ENCODE assay signal across 8 mouse cellular contexts in genomic region chr19:59345658-59346283, GRCm38 (mm10). TPM values are rescaled to one million over a fixed set of nuclear protein-coding genes. Genes with fewer than 3 reads are reported as not detected.
A peak's percentile ranks its signal among the peaks of the same experiment; 100 is the strongest.
DNase-seq lines count a peak whose midpoint lies in the region; ATAC-seq and TF ChIP-seq lines count a peak whose summit lies in the region.

Gene Pdzd8, minus strand, starts transcription at chr19:59345780.

- peak within 1 kb of the TSS; percentile 85 for H3K4me3 ChIP-seq in forebrain, embryonic 11.5 days (ENCODE audit: low read depth, low read length)
- H3K4me3 ChIP-seq in heart, embryonic 16.5 days (ENCODE audit: low read length): peak within 1 kb of the TSS; percentile 97
- peak within 1 kb of the TSS; percentile 70 to 93 for H3K4me3 ChIP-seq in liver, embryonic 14.5 days (ENCODE audit: insufficient read depth in 1 of 2, low read depth in 2 of 2, low read length in 2 of 2)
- H3K4me3 ChIP-seq in stomach, embryonic 15.5 days (replicated peaks): peak within 1 kb of the TSS; percentile 79

- H3K9me3 ChIP-seq in forebrain, embryonic 11.5 days (ENCODE audit: control insufficient read depth, low read length): no peaks in the 10 kb centered on the region
- H3K9me3 ChIP-seq in heart, embryonic 16.5 days (replicated peaks; ENCODE audit: control insufficient read depth, low read length): no peaks in the 10 kb centered on the region
- H3K9me3 ChIP-seq in liver, embryonic 14.5 days (ENCODE audit: control insufficient read depth, low read length): no peaks in the 10 kb centered on the region
- no peaks in the 10 kb centered on the region for H3K9me3 ChIP-seq in stomach, embryonic 15.5 days

- H3K36me3 ChIP-seq in forebrain, embryonic 11.5 days (ENCODE audit: control insufficient read depth, insufficient read depth, low read length): no peaks in the 10 kb centered on the region
- no peaks in the 10 kb centered on the region for H3K36me3 ChIP-seq in heart, embryonic 16.5 days (ENCODE audit: control insufficient read depth, insufficient read depth)
- no peaks in the 10 kb centered on the region for H3K36me3 ChIP-seq in liver, embryonic 14.5 days (replicated peaks; ENCODE audit: control insufficient read depth, insufficient read depth, low read depth)
- H3K36me3 ChIP-seq in stomach, embryonic 15.5 days: no peaks in the 10 kb centered on the region

- peak within 1 kb of the TSS; percentile 99 for H3K4me2 ChIP-seq in forebrain, embryonic 11.5 days (ENCODE audit: low read depth, low read length, severe bottlenecking)
- H3K4me2 ChIP-seq in heart, embryonic 16.5 days (ENCODE audit: low read depth, low read length): peak within 1 kb of the TSS; percentile 85
- H3K4me2 ChIP-seq in liver, embryonic 14.5 days (ENCODE audit: low read depth): peak within 1 kb of the TSS; percentile 81
- peak within 1 kb of the TSS; percentile 86 for H3K4me2 ChIP-seq in stomach, embryonic 15.5 days

- H3K9ac ChIP-seq in forebrain, embryonic 11.5 days (ENCODE audit: low read length): peak within 1 kb of the TSS; percentile 92
- H3K9ac ChIP-seq in heart, embryonic 16.5 days (ENCODE audit: low read length): peak within 1 kb of the TSS; percentile 85
- peak within 1 kb of the TSS; percentile 96 for H3K9ac ChIP-seq in liver, embryonic 14.5 days (replicated peaks)
- H3K9ac ChIP-seq in stomach, embryonic 15.5 days: peak within 1 kb of the TSS; percentile 78

- no peak for TF ChIP-seq EP300 in liver, embryonic 14.5 days (IDR thresholded peaks at IDR 0.05; ENCODE audit: low read depth)

- peak; percentile 95 for ATAC-seq in forebrain, embryonic 11.5 days (replicated peaks; ENCODE audit: low FRiP score)
- ATAC-seq in heart, embryonic 16.5 days (replicated peaks; ENCODE audit: extremely low read depth, insufficient read depth, low FRiP score): peak; percentile 94
- ATAC-seq in liver, embryonic 14.5 days (ENCODE audit: insufficient read depth): peak; percentile 95
- peak; percentile 95 for ATAC-seq in stomach, embryonic 15.5 days (ENCODE audit: insufficient read depth, low FRiP score, low read depth)

- H3K27ac ChIP-seq in forebrain, embryonic 11.5 days (ENCODE audit: low read depth, low read length): peak within 1 kb of the TSS; percentile 84
- H3K27ac ChIP-seq in heart, embryonic 16.5 days (ENCODE audit: low read length): peak within 1 kb of the TSS; percentile 92
- peak within 1 kb of the TSS; percentile 65 for H3K27ac ChIP-seq in liver, embryonic 14.5 days
- H3K27ac ChIP-seq in stomach, embryonic 15.5 days: peak within 1 kb of the TSS; percentile 92

- peaks cover 6% of the 10 kb centered on the region; the same call in 1 of the 2 replicates for H3K4me1 ChIP-seq in forebrain, embryonic 11.5 days (replicated peaks; ENCODE audit: control insufficient read depth, insufficient read depth, low read length)
- H3K4me1 ChIP-seq in heart, embryonic 16.5 days (ENCODE audit: control insufficient read depth, insufficient read depth, low read length): peaks cover 25% of the 10 kb centered on the region
- H3K4me1 ChIP-seq in liver, embryonic 14.5 days (replicated peaks; ENCODE audit: control insufficient read depth in 2 of 2, insufficient read depth in 2 of 2, low read length in 1 of 2): peaks cover 6 to 11% of the 10 kb centered on the region in 2 experiments
- peaks cover 3% of the 10 kb centered on the region for H3K4me1 ChIP-seq in stomach, embryonic 15.5 days

- TF ChIP-seq CTCF in liver, embryonic 14.5 days (IDR thresholded peaks at IDR 0.05; ENCODE audit: low read depth): 0 out of 2 replicates have a peak, but pooled peaks have one; percentile 17

- WGBS in forebrain, embryonic 11.5 days: under 1% methylated on average over 67 of the region's 91 CpGs
- WGBS in heart, embryonic 16.5 days: under 1% methylated on average over 75 of the region's 91 CpGs
- under 1% methylated on average over 85 of the region's 91 CpGs for WGBS in liver, embryonic 14.5 days (ENCODE audit: insufficient replicate concordance)
- under 1% methylated on average over 79 of the region's 91 CpGs for WGBS in stomach, embryonic 15.5 days

- H3K27me3 ChIP-seq in forebrain, embryonic 11.5 days (ENCODE audit: control insufficient read depth, insufficient read depth, low read length): no peaks in the 10 kb centered on the region
- peaks cover 3% of the 10 kb centered on the region; the same call in 1 of the 2 replicates for H3K27me3 ChIP-seq in heart, embryonic 16.5 days (ENCODE audit: control insufficient read depth, insufficient read depth, low read length)
- no peaks in the 10 kb centered on the region; the same call in 1 of the 2 replicates for H3K27me3 ChIP-seq in liver, embryonic 14.5 days (ENCODE audit: control insufficient read depth, insufficient read depth, low read length)
- H3K27me3 ChIP-seq in stomach, embryonic 15.5 days (replicated peaks): no peaks in the 10 kb centered on the region

- peak; percentile 75 to 82 for DNase-seq in CD8-positive naive resting alpha-beta T cell, adult 2 months (ENCODE audit: low read depth in 2 of 2, low spot score in 2 of 2)
- peak; percentile 67 for DNase-seq in c-Kit-positive CD71-negative TER-119-negative erythroid progenitor cells, embryonic 14.5 days (ENCODE audit: low read depth)
- DNase-seq in forebrain, embryonic 11.5 days (ENCODE audit: low spot score): peak; percentile 95
- peak; percentile 86 to 96 for DNase-seq in kidney, postnatal 25 days
- peak; percentile 79 to 85 (median 82) for DNase-seq in liver, embryonic 14.5 days (ENCODE audit: low read depth in 3 of 3, low spot score in 3 of 3)
- peak; percentile 90 for DNase-seq in neural tube, embryonic 10.5 days (ENCODE audit: extremely low spot score, low spot score)

RNA-seq across cellular contexts. Expression of gene Pdzd8, which starts in this region (rescaled TPM):
- polyA plus RNA-seq in forebrain, embryonic 11.5 days (2014; fragmentation: Nextera tagmentation; extraction: Ambion mirVana): 17.6 and 18.8 TPM in 2 replicates
- polyA plus RNA-seq in heart, embryonic 16.5 days (2015; fragmentation: Nextera tagmentation; extraction: Ambion mirVana): 6.1 and 7.2 TPM in 2 replicates
- 2.8 and 4.0 TPM in 2 replicates for polyA plus RNA-seq in liver, embryonic 14.5 days (2012; rRNA removed)
- 4.7 and 5.5 TPM in 2 replicates for polyA plus RNA-seq in liver, embryonic 14.5 days (2014; fragmentation: Nextera tagmentation; extraction: Ambion mirVana)
- 10.6 and 11.6 TPM in 2 replicates for polyA plus RNA-seq in stomach, embryonic 15.5 days (2015; fragmentation: Nextera tagmentation; extraction: Ambion mirVana)

Comparison
In these comparisons a context has a peak if more than half of its experiments do, and no peak if none do; other contexts are left out.
1. Peak in every context shown above with its lines: DNase-seq, ATAC-seq, H3K4me3 ChIP-seq and H3K27ac ChIP-seq.